Mouse (Mus musculus) hindlimb bud, embryonic 11.5 days (tissue): ENCODE measurements at regions not wholly inside any gene's neighbourhood (a gene's known extent, or its start where the extent isn't known, plus 50 kb on each side); places are given as distances from the start of the nearest gene placed in this dataset.

Experiments used
- DNase-seq: peaks from one replicate; pipeline ENCODE4 v3.0.0-alpha.2; 2012; ENCODE audit warnings: low read depth, low spot score; ENCODE audit errors: extremely low spot score

DNA sequence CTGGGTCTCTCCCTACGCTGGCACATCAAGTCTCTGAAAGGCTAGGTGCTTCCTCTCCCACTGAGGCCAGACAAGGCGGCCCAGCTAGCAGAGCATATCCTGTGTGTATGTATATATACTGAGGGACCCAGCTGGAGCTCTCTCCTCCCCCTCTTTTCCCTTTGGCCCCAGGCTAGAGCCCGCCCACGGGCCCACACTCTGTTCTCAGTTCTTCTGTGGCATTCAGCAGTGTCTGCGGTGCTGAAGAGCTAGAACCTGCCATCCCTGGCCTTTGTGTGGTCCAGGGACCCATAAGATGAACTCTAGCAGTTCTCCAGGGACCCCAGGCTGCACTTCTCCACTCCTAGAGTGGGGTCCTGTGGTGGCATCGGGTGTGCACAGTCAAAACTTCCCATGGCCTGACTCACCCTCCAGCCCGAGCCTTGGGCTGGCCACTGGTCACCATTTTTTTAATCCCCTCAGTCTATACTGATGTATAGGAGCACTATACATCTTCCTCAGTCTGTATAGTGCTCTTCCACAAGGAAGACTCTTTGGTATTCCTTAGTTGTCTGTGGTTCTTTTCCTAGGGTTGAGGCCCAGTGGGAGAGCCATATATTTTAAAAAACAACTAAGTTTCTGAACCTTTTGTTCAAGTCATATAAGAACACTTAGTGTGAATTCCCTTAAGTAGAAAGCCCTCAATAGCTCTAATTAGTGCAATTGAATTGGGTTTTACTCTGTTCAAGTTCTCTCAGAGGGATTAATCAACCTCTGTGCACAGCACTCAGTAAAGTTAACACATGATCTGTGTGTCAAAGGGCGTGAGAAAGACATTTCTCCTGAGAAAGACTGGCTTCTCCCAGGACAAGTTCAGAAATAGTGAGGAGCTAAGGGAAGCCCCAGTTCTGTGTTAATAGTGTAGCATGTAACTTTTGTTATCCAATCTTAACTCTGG is 401.3 kb downstream of the Ipmk start:
- DNase-seq = no peak

DNA sequence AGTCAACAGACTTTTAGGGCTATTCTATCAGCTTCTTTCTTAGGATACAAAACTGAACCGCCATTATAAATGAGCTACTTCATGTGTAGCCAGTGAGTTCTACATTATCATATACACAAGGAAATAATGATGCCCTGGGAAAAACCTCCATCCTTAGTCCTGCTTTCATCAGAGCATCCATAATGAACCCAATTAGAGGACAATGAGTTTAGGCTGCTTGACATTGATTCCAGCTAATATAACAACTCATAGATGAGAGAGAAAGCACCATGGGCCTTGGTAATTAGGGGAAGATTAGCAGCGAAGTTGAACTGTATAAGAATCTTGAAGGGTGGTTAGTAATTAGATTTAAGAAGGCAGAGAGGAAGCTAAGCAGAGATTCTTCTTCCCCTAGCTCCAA is 405.7 kb downstream of the Ipmk start:
- DNase-seq = no peak

DNA sequence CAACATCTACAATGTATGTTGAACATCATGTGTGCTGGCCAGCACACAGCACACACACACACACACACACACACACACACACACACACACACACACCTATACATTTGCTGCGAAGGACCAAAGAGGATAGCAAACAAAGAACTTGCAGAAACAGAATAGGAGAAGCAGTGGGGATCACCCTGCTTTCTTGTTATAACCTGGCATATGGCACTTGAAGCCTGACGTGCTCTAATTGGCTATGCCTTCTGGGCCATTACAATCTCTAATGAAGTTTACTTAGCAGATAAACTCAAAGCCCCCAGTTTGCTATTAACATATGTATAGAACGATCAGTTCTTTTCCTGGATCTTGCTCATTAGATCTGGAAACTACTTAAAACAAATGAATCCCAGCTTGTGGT is 407.2 kb downstream of the Ipmk start:
- no peak for DNase-seq

DNA sequence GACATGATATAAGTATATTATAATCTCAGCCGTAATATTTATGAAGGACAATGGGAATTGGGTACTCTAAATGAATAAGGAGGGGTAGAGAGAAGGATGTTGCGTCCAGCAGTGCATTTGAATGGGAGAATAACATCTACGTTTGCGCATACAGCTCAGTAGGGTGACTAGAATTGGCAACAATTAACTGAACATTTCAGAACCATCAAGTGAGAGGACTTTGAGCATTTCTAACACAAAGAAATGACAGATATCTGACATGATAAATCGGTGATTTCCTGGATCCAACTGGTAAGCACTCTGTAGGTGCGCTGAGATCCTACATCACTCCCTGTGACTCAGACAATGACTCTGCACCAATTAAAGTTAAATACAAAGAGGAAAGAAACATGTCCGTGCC is 431.3 kb downstream of the Ipmk start:
- DNase-seq = no peak

DNA sequence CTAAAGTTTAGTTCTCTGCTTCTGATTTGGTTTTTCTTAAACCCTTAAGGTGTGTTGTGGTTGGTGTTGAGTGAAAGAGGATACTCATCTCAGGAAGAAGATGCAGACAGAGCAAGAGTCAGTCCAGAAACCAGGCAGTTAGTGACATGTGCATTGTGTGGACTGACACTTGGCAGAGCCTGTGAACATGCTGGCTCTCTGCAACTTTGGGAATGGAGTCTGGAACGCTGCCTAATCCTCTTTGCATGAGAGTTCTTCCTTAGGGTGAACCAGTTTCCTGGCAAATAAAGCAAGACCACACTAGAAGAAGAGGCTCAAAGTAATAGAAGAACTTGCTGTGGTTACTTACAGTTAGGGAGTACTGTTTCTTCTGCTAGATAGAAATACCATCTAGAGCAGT is 441.7 kb downstream of the Ipmk start:
- no peak for DNase-seq

DNA sequence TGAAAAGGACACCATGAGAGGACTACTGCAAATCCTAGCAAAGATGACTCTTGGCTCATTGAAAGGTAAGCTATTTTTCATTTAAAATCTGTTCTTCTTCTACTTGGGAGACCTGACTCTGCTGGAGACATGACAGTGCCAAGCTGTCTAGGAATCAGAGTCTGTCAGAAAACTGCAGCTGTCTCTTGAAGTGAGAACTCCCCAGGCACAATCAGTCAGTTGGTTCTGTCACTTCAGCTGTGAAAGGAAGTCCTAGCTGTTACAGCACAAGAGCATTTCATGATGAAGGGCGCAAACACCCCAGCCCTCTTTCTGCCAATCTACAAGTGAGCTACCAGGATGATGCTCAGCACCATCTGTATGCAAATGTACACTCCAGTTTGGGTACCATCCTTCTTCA is 442.4 kb downstream of the Ipmk start:
- DNase-seq = no peak

DNA sequence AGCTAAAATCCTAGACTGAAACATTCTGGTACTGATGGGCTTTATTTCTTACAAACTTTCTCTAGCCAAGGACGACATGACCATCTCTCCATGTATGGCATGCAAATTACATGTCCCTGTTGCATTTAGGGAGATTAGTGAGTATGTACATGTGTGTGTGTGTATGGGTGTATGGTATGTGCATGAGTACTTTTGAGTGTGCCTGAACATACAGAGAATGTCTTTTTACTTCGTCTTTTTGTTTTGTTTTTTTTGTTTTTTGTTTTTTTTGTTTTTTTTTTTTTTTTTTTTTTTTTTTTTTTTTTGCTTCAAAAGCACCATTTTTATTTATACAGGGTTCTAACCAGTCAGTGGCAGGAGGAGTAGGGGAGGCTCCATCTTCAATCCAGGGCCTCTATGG is 451.1 kb downstream of the Ipmk start:
- no peak for DNase-seq

DNA sequence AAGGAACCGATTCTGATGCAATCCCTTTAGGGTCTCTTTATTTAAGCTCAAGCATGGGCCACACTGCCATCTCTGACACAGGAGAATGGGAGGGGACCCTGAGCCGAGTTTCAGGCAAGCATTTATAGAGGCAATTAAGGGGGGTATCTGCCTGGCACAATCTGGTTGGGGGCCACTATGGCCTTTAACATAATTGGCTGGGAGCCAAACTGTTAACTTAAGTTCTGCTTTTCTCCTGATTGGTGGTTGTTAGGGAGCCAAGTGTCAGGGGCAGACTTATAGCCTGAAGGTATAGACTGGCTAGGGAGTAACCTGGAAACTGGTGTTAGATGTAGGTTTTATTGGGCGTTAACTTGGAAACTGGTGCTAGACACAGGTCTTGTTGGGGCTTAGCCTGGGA is 454.9 kb downstream of the Ipmk start:
- peak; percentile 8 for DNase-seq

DNA sequence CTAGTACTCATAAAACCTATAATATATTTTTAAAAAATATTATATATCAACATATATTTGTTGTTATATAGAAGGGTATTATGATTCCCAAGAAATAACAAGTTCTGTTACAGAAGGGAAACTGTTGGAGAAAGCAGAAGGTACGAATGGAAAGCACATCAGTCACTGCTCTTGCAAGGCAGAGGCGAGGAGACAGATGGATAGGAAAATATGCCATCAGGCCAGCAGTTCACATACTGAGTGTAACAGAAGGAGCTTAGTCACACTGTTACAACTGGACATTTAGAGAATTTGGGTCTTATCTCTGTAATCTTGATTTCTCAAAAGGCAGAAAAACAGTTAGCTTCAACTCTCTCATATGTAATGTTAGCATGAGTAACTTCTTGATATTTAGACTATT is 485.1 kb downstream of the Ipmk start:
- no peak for DNase-seq

DNA sequence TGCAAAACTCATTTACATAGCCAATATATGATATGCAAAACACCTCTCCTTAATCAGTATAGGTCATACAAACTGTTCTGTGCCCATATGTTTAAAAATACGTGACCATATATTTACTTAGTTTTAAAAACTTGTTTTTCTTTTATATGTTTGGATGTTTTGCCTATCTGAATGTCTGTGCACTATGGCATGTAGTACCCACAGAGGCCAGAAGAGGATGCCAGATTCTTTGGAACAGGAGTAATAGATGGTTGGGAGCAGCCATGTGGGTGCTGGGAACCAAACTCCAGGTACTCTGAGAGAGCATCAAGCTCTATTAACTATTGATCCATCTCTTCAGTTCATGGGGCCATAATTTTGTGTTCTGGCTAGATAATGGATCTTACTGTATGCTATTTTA is 487.5 kb downstream of the Ipmk start:
- DNase-seq = no peak

DNA sequence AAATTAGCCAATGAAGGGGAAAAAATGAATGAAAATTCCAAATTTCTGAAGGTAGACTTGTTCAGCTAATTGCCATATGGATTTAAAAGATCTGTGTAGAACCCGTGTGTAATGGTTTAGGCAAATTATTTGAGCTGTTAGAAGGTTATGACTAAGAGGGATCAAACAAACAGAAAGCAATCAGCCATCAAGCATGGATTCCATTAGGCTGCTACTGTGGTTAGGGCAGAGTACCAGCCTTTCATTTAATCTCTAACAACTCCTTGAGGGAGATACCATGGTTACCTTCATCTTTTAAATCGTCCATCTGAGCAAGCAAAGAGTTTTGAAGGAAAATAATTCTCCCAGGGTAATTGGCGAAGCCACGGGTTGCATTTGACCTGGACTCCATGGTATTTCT is 509.5 kb downstream of the Ipmk start:
- no peak for DNase-seq

DNA sequence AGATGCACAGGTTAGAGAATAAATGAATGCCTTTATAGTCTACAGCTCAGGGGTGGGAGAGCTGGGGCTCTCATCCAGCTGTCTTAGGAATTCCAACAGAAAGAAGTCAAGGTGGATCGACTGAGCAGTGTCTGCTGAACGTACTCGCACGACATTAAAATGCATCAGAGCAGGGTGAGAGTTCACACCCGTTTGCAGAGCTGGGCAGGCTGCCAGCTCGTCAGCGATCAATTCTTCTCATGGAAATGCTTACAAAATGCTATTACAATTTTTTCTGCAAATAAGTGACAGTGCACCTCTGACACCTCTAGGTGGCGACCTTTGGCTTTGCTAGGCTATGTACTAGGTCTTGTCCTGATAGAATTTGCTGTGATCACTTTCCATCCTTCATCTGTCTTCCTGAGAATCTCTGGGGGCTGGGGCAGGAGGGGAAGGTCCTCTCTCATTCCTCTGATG is 510.0 kb downstream of the Ipmk start:
- DNase-seq = no peak

DNA sequence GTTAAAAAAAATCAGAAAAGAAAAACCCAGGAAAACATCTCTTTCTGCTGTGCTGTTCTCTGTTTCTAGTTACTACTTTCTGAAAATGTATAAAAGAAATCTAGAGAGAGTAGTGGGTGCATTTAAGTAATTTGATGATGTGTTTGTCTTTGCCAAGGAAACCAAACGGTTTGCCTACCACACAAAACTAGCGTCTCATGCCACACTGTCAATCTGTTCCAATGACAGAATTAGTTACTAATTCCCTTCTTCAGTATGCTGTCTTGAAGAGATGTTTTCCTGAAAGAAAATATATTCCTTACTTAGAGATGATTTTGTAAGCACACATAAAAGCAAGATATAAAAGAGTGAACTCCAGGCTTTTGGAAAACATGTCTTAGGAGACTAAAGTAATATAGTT is 546.2 kb downstream of the Ipmk start:
- DNase-seq = no peak

DNA sequence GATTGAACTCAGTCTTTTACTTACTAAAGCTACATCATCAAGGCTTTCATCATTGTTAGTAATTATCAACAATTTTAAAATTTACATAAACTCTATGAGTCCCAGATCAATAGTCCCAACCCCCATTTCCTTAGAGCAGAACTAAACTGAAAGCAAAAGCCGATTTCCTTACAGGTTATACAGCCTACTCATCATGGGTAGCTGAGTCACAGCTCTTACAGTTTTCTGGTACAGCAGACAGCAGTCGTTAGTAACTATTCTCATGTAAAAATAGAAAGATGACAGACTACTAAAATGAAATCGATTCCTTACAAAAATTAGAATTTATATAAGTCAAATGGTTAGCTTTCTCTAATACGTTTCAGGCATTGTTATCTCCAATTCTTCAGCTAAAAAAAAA is 557.5 kb downstream of the Ipmk start:
- DNase-seq = no peak
